Mouse (Mus musculus) brain, embryonic 14.5 days (tissue): ENCODE data around the gene Zmynd8. TPM values are rescaled to one million over a fixed set of nuclear protein-coding genes. Genes with fewer than 3 reads are reported as not detected.

Experiments used
- DNase-seq: peaks from one replicate; pipeline ENCODE4 v3.0.0-alpha.2; 2011; ENCODE audit warnings: low read depth
- CTCF ChIP-seq: fragments of 200-500 bp; IDR thresholded peaks from 2 replicates; pipeline ENCODE4 v1.5.1; 2012; ENCODE audit warnings: inconsistent platforms, mild to moderate bottlenecking, moderate library complexity, borderline replicate concordance; ENCODE audit not compliant: insufficient read depth, insufficient read length; ENCODE audit errors: extremely low read depth
- POLR2A ChIP-seq: fragments of 200-500 bp; IDR thresholded peaks from 2 replicates; pipeline ENCODE4 v1.6.1; 2012; ENCODE audit warnings: mild to moderate bottlenecking, inconsistent platforms, borderline replicate concordance; ENCODE audit not compliant: poor library complexity, insufficient read depth, insufficient read length, severe bottlenecking; ENCODE audit errors: extremely low read depth
- polyA plus RNA-seq: library from polyadenylated mRNA; depleted of rRNA; stranded (reverse); fragments of >200 nt; gene quantifications from 2 replicates; pipeline ENCODE4 v1.2.3, GENCODE M21; 2012

Zmynd8 gene
- polyA plus RNA-seq, 1 experiment: 75.8 TPM

GRCm38 (mm10) chr2:165866951-165867387 lies 31.8 kb downstream of the Zmynd8 start:
- DNase-seq: peak; percentile 75
- no peak for TF ChIP-seq CTCF
- TF ChIP-seq POLR2A: no peak

- DNase-seq: peak; percentile 75
- TF ChIP-seq POLR2A (no peak), CTCF (no peak)
Measured at GRCm38 (mm10) chr2:165866412-165866811, 32.4 kb downstream of the Zmynd8 start.

GRCm38 (mm10) chr2:165864769-165865168 lies 34.0 kb downstream of the Zmynd8 start:
- no peak for DNase-seq
- TF ChIP-seq CTCF (no peak), POLR2A (no peak)

- no peak for TF ChIP-seq CTCF
- TF ChIP-seq POLR2A: no peak
- peak; percentile 47 for DNase-seq
Measured at GRCm38 (mm10) chr2:165861683-165862594, 36.9 kb downstream of the Zmynd8 start.

GRCm38 (mm10) chr2:165860962-165861682 lies 37.7 kb downstream of the Zmynd8 start:
- DNase-seq: no peak
- no peak for TF ChIP-seq POLR2A
- TF ChIP-seq CTCF: no peak

GRCm38 (mm10) chr2:165860447-165860846 lies 38.4 kb downstream of the Zmynd8 start:
- TF ChIP-seq CTCF (no peak), POLR2A (no peak)
- no peak for DNase-seq

- TF ChIP-seq POLR2A (no peak), CTCF (no peak)
- DNase-seq: peak; percentile 74
Measured at GRCm38 (mm10) chr2:165858453-165859384, 40.1 kb downstream of the Zmynd8 start.

- DNase-seq: peak; percentile 76
- TF ChIP-seq POLR2A (no peak), CTCF (no peak)
Measured at GRCm38 (mm10) chr2:165857841-165858426, 40.9 kb downstream of the Zmynd8 start.

GRCm38 (mm10) chr2:165857395-165857831 lies 41.4 kb downstream of the Zmynd8 start:
- TF ChIP-seq CTCF (no peak), POLR2A (no peak)
- DNase-seq: peak; percentile 85

GRCm38 (mm10) chr2:165856611-165857200 lies 42.1 kb downstream of the Zmynd8 start:
- TF ChIP-seq CTCF: no peak
- no peak for TF ChIP-seq POLR2A
- no peak for DNase-seq
